Mouse (Mus musculus): ENCODE measurements around the gene Slf2. TPM values are rescaled to one million over a fixed set of nuclear protein-coding genes. Genes with fewer than 3 reads are reported as not detected.
A peak's percentile ranks its signal among the peaks of the same experiment; 100 is the strongest.

The Slf2 gene
- polyA plus RNA-seq, 1 experiment: 57.2 TPM

- no peak overlapping the region for H3K9ac ChIP-seq (ENCODE audit: low read depth, poor library complexity, severe bottlenecking)
- no peak for TF ChIP-seq EP300 (IDR thresholded peaks at IDR 0.05; ENCODE audit: insufficient read depth, low read depth, low read length)
- H3K9me3 ChIP-seq (replicated peaks; ENCODE audit: control insufficient read depth, insufficient read depth, low read length, poor library complexity, severe bottlenecking): no peaks in the 10 kb centered on the region
- H3K27ac ChIP-seq (ENCODE audit: insufficient read depth, low read length): no peak overlapping the region
- no peaks in the 10 kb centered on the region for H3K27me3 ChIP-seq (ENCODE audit: control insufficient read depth, insufficient read depth, low read length, poor library complexity, severe bottlenecking)
- H3K36me3 ChIP-seq (ENCODE audit: control insufficient read depth, insufficient read depth, low read length, poor library complexity, severe bottlenecking): no peaks in the 10 kb centered on the region
- peaks cover 12% of the 10 kb centered on the region for H3K4me1 ChIP-seq (ENCODE audit: control insufficient read depth, insufficient read depth, low read length)
- H3K4me3 ChIP-seq (ENCODE audit: low read depth, low read length): no peak overlapping the region
These were observed 56.9 kb downstream of the Slf2 start for GRCm38 (mm10) chr19:44987851-44988250.

- peaks cover 12% of the 10 kb centered on the region for H3K4me1 ChIP-seq (ENCODE audit: control insufficient read depth, insufficient read depth, low read length)
- H3K27me3 ChIP-seq (ENCODE audit: control insufficient read depth, insufficient read depth, low read length, poor library complexity, severe bottlenecking): no peaks in the 10 kb centered on the region
- TF ChIP-seq POLR2A (IDR thresholded peaks at IDR 0.05; ENCODE audit: insufficient read depth, low read length): no peak
- no peak for TF ChIP-seq EP300 (IDR thresholded peaks at IDR 0.05; ENCODE audit: insufficient read depth, low read depth, low read length)
- no peak for TF ChIP-seq CTCF (IDR thresholded peaks at IDR 0.05; ENCODE audit: low read depth, low read length)
- H3K36me3 ChIP-seq (ENCODE audit: control insufficient read depth, insufficient read depth, low read length, poor library complexity, severe bottlenecking): no peaks in the 10 kb centered on the region
- no peak overlapping the region for H3K9ac ChIP-seq (ENCODE audit: low read depth, poor library complexity, severe bottlenecking)
- H3K9me3 ChIP-seq (replicated peaks; ENCODE audit: control insufficient read depth, insufficient read depth, low read length, poor library complexity, severe bottlenecking): no peaks in the 10 kb centered on the region
- no peak overlapping the region for H3K27ac ChIP-seq (ENCODE audit: insufficient read depth, low read length)
- no peak overlapping the region for H3K4me3 ChIP-seq (ENCODE audit: low read depth, low read length)
These were observed 57.4 kb downstream of the Slf2 start for GRCm38 (mm10) chr19:44988321-44988720.

GRCm38 (mm10) chr19:44988831-44989566, 58.0 kb downstream of the Slf2 start, which contains the start of gene Sema4g:
TSS of gene Sema4g (plus strand) at chr19:44989101.
- H3K4me3 ChIP-seq (ENCODE audit: low read depth, low read length): peak within 1 kb of the TSS; percentile 84
- no peaks in the 10 kb centered on the region for H3K36me3 ChIP-seq (ENCODE audit: control insufficient read depth, insufficient read depth, low read length, poor library complexity, severe bottlenecking)
- H3K4me1 ChIP-seq (ENCODE audit: control insufficient read depth, insufficient read depth, low read length): peaks cover 12% of the 10 kb centered on the region
- TF ChIP-seq CTCF (IDR thresholded peaks at IDR 0.05; ENCODE audit: low read depth, low read length) (peak; percentile 9), EP300 (IDR thresholded peaks at IDR 0.05; ENCODE audit: insufficient read depth, low read depth, low read length) (no peak), POLR2A (IDR thresholded peaks at IDR 0.05; ENCODE audit: insufficient read depth, low read length) (no peak)
- no peaks in the 10 kb centered on the region for H3K27me3 ChIP-seq (ENCODE audit: control insufficient read depth, insufficient read depth, low read length, poor library complexity, severe bottlenecking)
- H3K9ac ChIP-seq (ENCODE audit: low read depth, poor library complexity, severe bottlenecking): peak within 1 kb of the TSS; percentile 66
- H3K27ac ChIP-seq (ENCODE audit: insufficient read depth, low read length): no peak within 1 kb of the TSS
- no peaks in the 10 kb centered on the region for H3K9me3 ChIP-seq (replicated peaks; ENCODE audit: control insufficient read depth, insufficient read depth, low read length, poor library complexity, severe bottlenecking)

GRCm38 (mm10) chr19:44989567-44990495, 58.9 kb downstream of the Slf2 start:
- Histone ChIP-seq H3K36me3 (ENCODE audit: control insufficient read depth, insufficient read depth, low read length, poor library complexity, severe bottlenecking) (no peaks in the 10 kb centered on the region), H3K27ac (ENCODE audit: insufficient read depth, low read length) (no peak overlapping the region), H3K27me3 (ENCODE audit: control insufficient read depth, insufficient read depth, low read length, poor library complexity, severe bottlenecking) (no peaks in the 10 kb centered on the region), H3K9me3 (replicated peaks; ENCODE audit: control insufficient read depth, insufficient read depth, low read length, poor library complexity, severe bottlenecking) (no peaks in the 10 kb centered on the region), H3K4me1 (ENCODE audit: control insufficient read depth, insufficient read depth, low read length) (peaks cover 12% of the 10 kb centered on the region), H3K9ac (ENCODE audit: low read depth, poor library complexity, severe bottlenecking) (peak overlapping the region; percentile 66), H3K4me3 (ENCODE audit: low read depth, low read length) (peak overlapping the region; percentile 84)
- TF ChIP-seq CTCF (IDR thresholded peaks at IDR 0.05; ENCODE audit: low read depth, low read length) (no peak), POLR2A (IDR thresholded peaks at IDR 0.05; ENCODE audit: insufficient read depth, low read length) (no peak), EP300 (IDR thresholded peaks at IDR 0.05; ENCODE audit: insufficient read depth, low read depth, low read length) (no peak)

GRCm38 (mm10) chr19:44991031-44991430, 60.1 kb downstream of the Slf2 start:
- Histone ChIP-seq H3K27ac (ENCODE audit: insufficient read depth, low read length) (no peak overlapping the region), H3K9ac (ENCODE audit: low read depth, poor library complexity, severe bottlenecking) (no peak overlapping the region)
- TF ChIP-seq EP300 (IDR thresholded peaks at IDR 0.05; ENCODE audit: insufficient read depth, low read depth, low read length) (no peak), POLR2A (IDR thresholded peaks at IDR 0.05; ENCODE audit: insufficient read depth, low read length) (no peak), CTCF (IDR thresholded peaks at IDR 0.05; ENCODE audit: low read depth, low read length) (no peak)

More at GRCm38 (mm10) chr19:44991031-44991430, 60.1 kb downstream of the Slf2 start:
- H3K4me1 ChIP-seq (ENCODE audit: control insufficient read depth, insufficient read depth, low read length): peaks cover 11% of the 10 kb centered on the region
- no peaks in the 10 kb centered on the region for H3K27me3 ChIP-seq (ENCODE audit: control insufficient read depth, insufficient read depth, low read length, poor library complexity, severe bottlenecking)
- no peaks in the 10 kb centered on the region for H3K36me3 ChIP-seq (ENCODE audit: control insufficient read depth, insufficient read depth, low read length, poor library complexity, severe bottlenecking)
- H3K9me3 ChIP-seq (replicated peaks; ENCODE audit: control insufficient read depth, insufficient read depth, low read length, poor library complexity, severe bottlenecking): no peaks in the 10 kb centered on the region
- H3K4me3 ChIP-seq (ENCODE audit: low read depth, low read length): no peak overlapping the region
